Mouse (Mus musculus) liver, embryonic 13.5 days (tissue): ENCODE results near the gene Timm10. TPM values are rescaled to one million over a fixed set of nuclear protein-coding genes. Genes with fewer than 3 reads are reported as not detected.

ENCODE experiments used
- ATAC-seq: fragments of 200-750 bp; cut with Nextera tagmentation; 2 replicates; pipeline ENCODE4 v1.8.0; 2017; ENCODE audit warnings: low read depth, mild to moderate bottlenecking, moderate number of reproducible peaks, moderate library complexity
- DNase-seq: peaks from one replicate; pipeline ENCODE4 v3.0.0; 2022
- H3K27ac ChIP-seq: fragments of 300-500 bp; sonication (generic); 2 replicates; pipeline ENCODE4 v1.5.1; 2015; ENCODE audit warnings: moderate library complexity, mild to moderate bottlenecking, inconsistent platforms
- H3K27me3 ChIP-seq: fragments of 300-500 bp; sonication (generic); 2 replicates; pipeline ENCODE4 v1.6.1; 2015; ENCODE audit warnings: mild to moderate bottlenecking, inconsistent platforms
- H3K36me3 ChIP-seq: fragments of 300-500 bp; sonication (generic); 2 replicates; pipeline ENCODE4 v1.6.1; 2015; ENCODE audit warnings: mild to moderate bottlenecking, inconsistent platforms
- H3K4me1 ChIP-seq: fragments of 300-500 bp; sonication (generic); replicated peaks from 2 replicates; pipeline ENCODE4 v1.6.1; 2015; ENCODE audit warnings: inconsistent platforms
- H3K4me2 ChIP-seq: fragments of 300-500 bp; sonication (generic); 2 replicates; pipeline ENCODE4 v1.6.1; 2015; ENCODE audit warnings: inconsistent platforms, mild to moderate bottlenecking, moderate library complexity
- H3K4me3 ChIP-seq: fragments of 300-500 bp; sonication (generic); replicated peaks from 2 replicates; pipeline ENCODE4 v1.5.1; 2015; ENCODE audit warnings: mild to moderate bottlenecking, inconsistent platforms
- H3K9ac ChIP-seq: fragments of 300-500 bp; sonication (generic); 2 replicates; pipeline ENCODE4 v1.6.1; 2015; ENCODE audit warnings: mild to moderate bottlenecking, inconsistent platforms
- H3K9me3 ChIP-seq: fragments of 300-500 bp; sonication (generic); replicated peaks from 2 replicates; pipeline ENCODE4 v1.6.1; 2016; ENCODE audit warnings: inconsistent platforms
- WGBS: fragments of 180-500 bp; shearing (Covaris S2); methylation state at CpG from one replicate; pipeline ENCODE4 v1.1.7; 2015; ENCODE audit not compliant: insufficient replicate concordance; 5-methylcytosine and 5-hydroxymethylcytosine counted together
- polyA plus RNA-seq: library from polyadenylated mRNA; unstranded; fragments of >200 nt; fragmentation: Nextera tagmentation; extraction: Ambion mirVana; gene quantifications from 2 replicates; pipeline ENCODE4 v1.2.1, GENCODE M21; 2015

The Timm10 gene
- polyA plus RNA-seq, 1 experiment from 2014 or later, result 51.5 TPM

GRCm38 (mm10) chr2:84862231-84862630 lies 35.4 kb downstream of the Timm10 start:
- ATAC-seq (no peak), DNase-seq (no peak)
- Histone ChIP-seq H3K27me3 (peaks cover 25% of the 10 kb centered on the region), H3K36me3 (peaks cover 69% of the 10 kb centered on the region), H3K9ac (no peak overlapping the region), H3K4me1 (peaks cover 43% of the 10 kb centered on the region), H3K4me3 (no peak overlapping the region), H3K9me3 (no peaks in the 10 kb centered on the region), H3K4me2 (no peak overlapping the region), H3K27ac (no peak overlapping the region)
- 59% methylated on average over 3 of the region's 3 CpGs for WGBS

- Histone ChIP-seq H3K4me1 (peaks cover 43% of the 10 kb centered on the region), H3K4me3 (peak overlapping the region; percentile 25)
- 3% methylated on average over 47 of the region's 47 CpGs for WGBS
Observed at GRCm38 (mm10) chr2:84865616-84866571, 39.1 kb downstream of the Timm10 start.

DNA sequence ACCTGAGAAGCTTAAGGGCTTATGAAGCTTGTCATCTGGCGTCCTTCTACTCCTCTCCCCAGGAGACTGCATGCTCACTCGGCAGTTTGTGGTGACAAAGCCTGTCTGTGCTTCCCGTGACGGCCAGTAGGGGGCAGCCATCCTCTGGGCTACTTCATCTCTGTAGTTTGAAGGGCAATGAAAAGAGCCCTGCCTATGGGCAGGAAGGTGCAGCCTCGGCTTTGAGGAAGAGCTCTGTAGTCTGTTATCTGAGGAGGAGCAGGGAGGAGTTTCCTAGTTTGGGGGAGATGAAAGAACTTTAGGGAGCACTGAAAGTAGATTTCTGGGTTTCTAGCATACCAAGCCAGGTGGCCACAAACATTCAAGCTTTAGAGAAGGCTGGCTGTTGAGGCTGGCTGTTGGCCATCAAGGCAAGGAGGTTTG lies 41.7 kb downstream of the Timm10 start:
- Histone ChIP-seq H3K9me3 (no peaks in the 10 kb centered on the region), H3K4me2 (no peak overlapping the region), H3K4me1 (peaks cover 50% of the 10 kb centered on the region), H3K4me3 (no peak overlapping the region), H3K27me3 (peaks cover 88% of the 10 kb centered on the region), H3K9ac (no peak overlapping the region), H3K27ac (no peak overlapping the region), H3K36me3 (peaks cover 7% of the 10 kb centered on the region)
- WGBS, result 4% methylated on average over 5 of the region's 5 CpGs
- ATAC-seq (peak; percentile 44), DNase-seq (peak; percentile 74)

More at GRCm38 (mm10) chr2:84865616-84866571, 39.1 kb downstream of the Timm10 start:
- H3K9ac ChIP-seq, result peak overlapping the region; percentile 45; the same call in 1 of the 2 replicates
- DNase-seq, result peak; percentile 48
- H3K36me3 ChIP-seq, result peaks cover 33% of the 10 kb centered on the region
- H3K27ac ChIP-seq, result no peak overlapping the region
- H3K4me2 ChIP-seq, result peak overlapping the region; percentile 53
- no peak for ATAC-seq
- no peaks in the 10 kb centered on the region for H3K9me3 ChIP-seq
- H3K27me3 ChIP-seq, result peaks cover 62% of the 10 kb centered on the region

DNA sequence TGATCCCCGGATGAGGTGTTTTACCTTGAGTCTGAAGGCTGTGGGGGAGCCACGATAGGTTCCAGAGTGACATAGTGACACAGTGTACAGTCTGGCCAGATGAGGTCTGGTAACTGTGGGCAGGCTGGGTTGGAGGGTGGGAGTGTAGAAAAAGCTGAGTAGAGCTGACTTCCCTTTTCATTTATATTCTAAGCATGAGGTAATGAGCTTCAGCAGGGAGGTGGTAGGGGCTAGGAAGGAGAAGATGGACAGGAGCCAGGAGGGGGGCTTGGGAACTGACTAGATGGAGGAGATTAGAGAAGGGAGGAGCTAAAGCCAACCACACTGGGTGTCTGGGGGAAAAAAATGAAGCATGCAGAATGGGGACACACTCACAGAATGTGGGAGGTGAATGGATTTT lies 42.2 kb downstream of the Timm10 start:
- Histone ChIP-seq H3K27ac (no peak overlapping the region), H3K9ac (no peak overlapping the region), H3K4me2 (no peak overlapping the region), H3K36me3 (peaks cover 2% of the 10 kb centered on the region), H3K27me3 (peaks cover 93% of the 10 kb centered on the region), H3K9me3 (no peaks in the 10 kb centered on the region), H3K4me3 (no peak overlapping the region), H3K4me1 (peaks cover 50% of the 10 kb centered on the region)
- ATAC-seq, result no peak
- DNase-seq, result no peak
- WGBS, result 25% methylated on average over 2 of the region's 2 CpGs

DNA sequence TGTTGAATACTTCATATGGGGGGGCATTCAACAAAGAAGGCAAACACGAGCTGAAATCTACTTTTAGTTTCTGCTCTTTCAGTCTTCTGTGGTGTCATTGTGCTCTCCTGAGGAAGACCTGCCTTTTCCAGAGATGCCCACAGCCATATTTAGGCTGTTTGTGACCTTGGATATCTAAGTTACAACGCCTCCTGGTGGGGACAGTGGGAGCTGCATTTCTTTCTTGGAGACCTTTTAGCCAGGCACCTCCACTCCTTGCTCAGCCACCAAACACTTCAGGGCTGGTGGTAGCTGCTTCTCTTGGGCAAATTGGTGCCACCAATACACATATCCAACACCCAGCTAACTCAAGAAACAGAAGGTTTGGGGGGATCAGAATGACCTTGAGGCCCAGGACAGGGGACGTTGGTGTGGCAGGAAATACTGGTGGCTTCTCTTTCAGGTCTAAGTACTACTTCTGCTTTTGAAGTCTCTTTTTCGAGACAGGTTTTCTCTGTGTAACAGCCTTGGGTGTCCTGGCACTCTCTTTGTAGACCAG lies 43.9 kb downstream of the Timm10 start:
- Histone ChIP-seq H3K4me3 (no peak overlapping the region), H3K4me1 (peaks cover 45% of the 10 kb centered on the region), H3K36me3 (no peaks in the 10 kb centered on the region), H3K4me2 (no peak overlapping the region), H3K27me3 (peaks cover 100% of the 10 kb centered on the region), H3K27ac (no peak overlapping the region), H3K9me3 (no peaks in the 10 kb centered on the region), H3K9ac (no peak overlapping the region)
- DNase-seq (peak; percentile 39), ATAC-seq (no peak)
- WGBS, result 22% methylated on average over 4 of the region's 4 CpGs

DNA sequence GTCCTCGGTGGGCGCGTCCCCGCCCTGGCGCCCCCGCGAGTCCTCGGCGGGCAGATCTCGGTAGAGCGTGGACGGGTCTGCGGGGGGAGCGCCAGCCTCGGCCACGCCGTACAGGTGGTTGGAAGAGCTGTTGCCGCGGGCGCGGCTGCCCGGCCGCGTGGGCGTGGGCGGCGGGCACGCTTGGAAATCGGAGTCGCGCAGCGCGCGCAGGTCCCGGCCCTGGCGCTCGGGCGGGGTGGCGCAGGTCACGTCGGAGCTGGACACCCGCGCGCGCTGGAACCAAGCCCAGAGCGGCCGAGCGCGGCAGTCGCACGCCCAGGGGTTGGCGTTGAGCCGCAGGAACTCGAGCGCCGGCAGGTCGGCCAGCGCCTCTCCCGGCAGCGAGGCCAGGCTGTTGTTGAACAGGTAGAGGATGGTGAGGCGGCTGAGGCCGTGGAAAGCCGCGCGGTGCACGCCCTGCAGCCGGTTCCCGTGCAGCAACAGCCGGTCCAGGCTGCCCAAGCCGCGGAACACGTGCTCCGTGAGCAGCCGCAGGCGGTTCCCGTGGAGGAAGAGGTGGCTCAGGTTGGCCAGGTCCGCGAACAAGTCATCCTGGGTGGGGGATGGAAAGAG lies 45.4 kb downstream of the Timm10 start:
- ATAC-seq (no peak), DNase-seq (no peak)
- H3K9ac ChIP-seq, result no peak overlapping the region
- H3K9me3 ChIP-seq, result no peaks in the 10 kb centered on the region
- peaks cover 30% of the 10 kb centered on the region for H3K4me1 ChIP-seq
- H3K4me2 ChIP-seq, result peak overlapping the region; percentile 64
- H3K4me3 ChIP-seq, result peak overlapping the region; percentile 48
- H3K36me3 ChIP-seq, result no peaks in the 10 kb centered on the region
- WGBS, result 2% methylated on average over 78 of the region's 78 CpGs
- H3K27ac ChIP-seq, result no peak overlapping the region
- H3K27me3 ChIP-seq, result peaks cover 100% of the 10 kb centered on the region

- Histone ChIP-seq H3K4me2 (no peak overlapping the region), H3K4me1 (peaks cover 14% of the 10 kb centered on the region), H3K27me3 (peaks cover 99% of the 10 kb centered on the region), H3K4me3 (no peak overlapping the region), H3K27ac (no peak overlapping the region), H3K36me3 (no peaks in the 10 kb centered on the region), H3K9ac (no peak overlapping the region), H3K9me3 (no peaks in the 10 kb centered on the region)
- DNase-seq, result no peak
- ATAC-seq, result no peak
- WGBS, result 36% methylated on average over 6 of the region's 6 CpGs
Observed at GRCm38 (mm10) chr2:84875842-84876241, 49.0 kb downstream of the Timm10 start.

Other genes starting within 250 kb of the Timm10 start
- gene Ctnnd1, start 176.2 kb upstream of the Timm10 start, polyA plus RNA-seq, result 10.8 and 16.7 TPM in 2 replicates
- 0.03 and 0.06 TPM in 2 replicates for gene Btbd18, start 167.9 kb upstream of the Timm10 start, polyA plus RNA-seq
- 143 and 145 TPM in 2 replicates for gene Selenoh, start 156.2 kb upstream of the Timm10 start, polyA plus RNA-seq
- not detected in 2 replicates for gene Gm28635, start 149.0 kb upstream of the Timm10 start, polyA plus RNA-seq
- 22.8 and 26.2 TPM in 2 replicates for gene Med19, start 148.6 kb upstream of the Timm10 start, polyA plus RNA-seq
- 77.9 and 83.4 TPM in 2 replicates for gene Tmx2, start 147.9 kb upstream of the Timm10 start, polyA plus RNA-seq
- gene Zdhhc5, start 111.8 kb upstream of the Timm10 start, polyA plus RNA-seq, result 15.8 and 22.4 TPM in 2 replicates
- 60.3 and 69.1 TPM in 2 replicates for gene Clp1, start 99.6 kb upstream of the Timm10 start, polyA plus RNA-seq
- 57.8 and 64.2 TPM in 2 replicates for gene Ypel4, start 92.9 kb upstream of the Timm10 start, polyA plus RNA-seq
- gene Gm19426, start 83.3 kb upstream of the Timm10 start, polyA plus RNA-seq, result 1.5 and 2.2 TPM in 2 replicates
- 34.0 and 39.6 TPM in 2 replicates for gene Serping1, start 51.6 kb upstream of the Timm10 start, polyA plus RNA-seq
- 404 and 444 TPM in 2 replicates for gene Ube2l6, start 28.2 kb upstream of the Timm10 start, polyA plus RNA-seq
- gene Smtnl1, start 4.3 kb upstream of the Timm10 start, polyA plus RNA-seq, result 0.23 and 0.24 TPM in 2 replicates
- 138 and 178 TPM in 2 replicates for gene Slc43a1, start 11.9 kb downstream of the Timm10 start, polyA plus RNA-seq
- not detected in 2 replicates for gene Rtn4rl2, start 59.7 kb downstream of the Timm10 start, polyA plus RNA-seq
- gene Slc43a3, start 109.6 kb downstream of the Timm10 start, polyA plus RNA-seq, result 120 and 129 TPM in 2 replicates
- 59.8 and 60.0 TPM in 2 replicates for gene Prg2, start 153.5 kb downstream of the Timm10 start, polyA plus RNA-seq
- 6.3 and 6.5 TPM in 2 replicates for gene Prg3, start 161.2 kb downstream of the Timm10 start, polyA plus RNA-seq
- gene Ssrp1, start 210.2 kb downstream of the Timm10 start, polyA plus RNA-seq, result 199 and 216 TPM in 2 replicates
- gene P2rx3, start 210.5 kb downstream of the Timm10 start, polyA plus RNA-seq, result 0.23 and 0.27 TPM in 2 replicates
- 3.4 and 4.9 TPM in 2 replicates for gene Tnks1bp1, start 221.0 kb downstream of the Timm10 start, polyA plus RNA-seq